Mouse (Mus musculus) lung, postnatal 0 days (tissue): ENCODE measurements at regions not wholly inside any gene's neighbourhood (a gene's known extent, or its start where the extent isn't known, plus 50 kb on each side); places are given as distances from the start of the nearest gene placed in this dataset.

Source experiments
- ATAC-seq: fragments of 200-750 bp; cut with Nextera tagmentation; 2 replicates; pipeline ENCODE4 v1.8.0; 2017; ENCODE audit warnings: moderate library complexity
- DNase-seq: peaks from one replicate; pipeline ENCODE4 v3.0.0-alpha.2; 2016; ENCODE audit warnings: low spot score
- H3K27ac ChIP-seq: fragments of 300-500 bp; sonication (generic); 2 replicates; pipeline ENCODE4 v1.5.1; 2014; ENCODE audit warnings: antibody characterized with exemption, mild to moderate bottlenecking, low read length, mixed read lengths
- H3K27me3 ChIP-seq: fragments of 300-500 bp; sonication (generic); replicated peaks from 2 replicates; pipeline ENCODE4 v1.6.1; 2014; ENCODE audit warnings: low read length, mixed read lengths; ENCODE audit not compliant: insufficient read depth
- H3K36me3 ChIP-seq: fragments of 300-500 bp; sonication (generic); 2 replicates; pipeline ENCODE4 v1.6.1; 2014; ENCODE audit warnings: low read length, mixed read lengths; ENCODE audit not compliant: insufficient read depth
- H3K4me1 ChIP-seq: fragments of 300-500 bp; sonication (generic); 2 replicates; pipeline ENCODE4 v1.6.1; 2014; ENCODE audit warnings: antibody characterized with exemption, low read depth, low read length, mixed read lengths; ENCODE audit not compliant: insufficient read depth
- H3K4me2 ChIP-seq: fragments of 300-500 bp; sonication (generic); replicated peaks from 2 replicates; pipeline ENCODE4 v1.6.1; 2014; ENCODE audit warnings: low read depth, mild to moderate bottlenecking, low read length, moderate library complexity, mixed read lengths
- H3K4me3 ChIP-seq: fragments of 300-500 bp; sonication (generic); 2 replicates; pipeline ENCODE4 v1.5.1; 2014; ENCODE audit warnings: low read depth, low read length
- H3K9ac ChIP-seq: fragments of 300-500 bp; sonication (generic); replicated peaks from 2 replicates; pipeline ENCODE4 v1.6.1; 2014; ENCODE audit warnings: low read depth, mild to moderate bottlenecking
- H3K9me3 ChIP-seq: fragments of 300-500 bp; sonication (generic); 2 replicates; pipeline ENCODE4 v1.6.1; 2016; ENCODE audit warnings: low read length, mixed read lengths
- CTCF ChIP-seq: IDR thresholded peaks from 2 replicates; pipeline ENCODE4 v1.5.1; 2016; ENCODE audit warnings: antibody characterized with exemption, mild to moderate bottlenecking
- EP300 ChIP-seq: IDR thresholded peaks from 2 replicates; pipeline ENCODE4 v1.6.1; 2016; ENCODE audit warnings: antibody characterized with exemption, mild to moderate bottlenecking, control low read depth
- WGBS: fragments of 180-500 bp; shearing (Covaris S2); extraction: QIAGEN DNeasy Blood & Tissue Kit; methylation state at CpG from one replicate; pipeline ENCODE4 v1.1.7; 2014; 5-methylcytosine and 5-hydroxymethylcytosine counted together

GRCm38 (mm10) chr5:29947225-29947624 is 65.7 kb upstream of the Il6 start:
- no peak for DNase-seq
- Histone ChIP-seq H3K27ac (no peak overlapping the region), H3K9ac (no peak overlapping the region), H3K36me3 (no peaks in the 10 kb centered on the region), H3K4me2 (no peak overlapping the region), H3K4me1 (no peaks in the 10 kb centered on the region), H3K4me3 (no peak overlapping the region), H3K9me3 (no peaks in the 10 kb centered on the region), H3K27me3 (no peaks in the 10 kb centered on the region)
- ATAC-seq = no peak
- TF ChIP-seq EP300 (no peak), CTCF (no peak)
- WGBS = 37% methylated on average over 2 of the region's 2 CpGs

GRCm38 (mm10) chr5:29948161-29948560 is 64.8 kb upstream of the Il6 start:
- Histone ChIP-seq H3K36me3 (no peaks in the 10 kb centered on the region), H3K4me2 (no peak overlapping the region), H3K27ac (no peak overlapping the region), H3K4me3 (no peak overlapping the region), H3K9me3 (no peaks in the 10 kb centered on the region), H3K9ac (no peak overlapping the region), H3K4me1 (no peaks in the 10 kb centered on the region), H3K27me3 (no peaks in the 10 kb centered on the region)
- WGBS = 51% methylated on average over 3 of the region's 3 CpGs
- no peak for ATAC-seq
- no peak for TF ChIP-seq CTCF
- TF ChIP-seq EP300 = no peak
- DNase-seq = peak; percentile 15

GRCm38 (mm10) chr5:29950456-29951170 is 62.3 kb upstream of the Il6 start:
- Histone ChIP-seq H3K36me3 (no peaks in the 10 kb centered on the region), H3K27ac (no peak overlapping the region), H3K27me3 (no peaks in the 10 kb centered on the region), H3K4me1 (no peaks in the 10 kb centered on the region), H3K4me3 (no peak overlapping the region), H3K9ac (no peak overlapping the region), H3K9me3 (no peaks in the 10 kb centered on the region), H3K4me2 (no peak overlapping the region)
- DNase-seq (no peak), ATAC-seq (no peak)
- TF ChIP-seq CTCF = no peak
- no peak for TF ChIP-seq EP300
- 80% methylated on average over 5 of the region's 5 CpGs for WGBS

- no peak overlapping the region for H3K4me3 ChIP-seq
- TF ChIP-seq CTCF (no peak), EP300 (no peak)
- H3K4me2 ChIP-seq = no peak overlapping the region
- 61% methylated on average over 7 of the region's 7 CpGs for WGBS
- H3K9me3 ChIP-seq = no peaks in the 10 kb centered on the region
- DNase-seq (no peak), ATAC-seq (no peak)
- H3K9ac ChIP-seq = no peak overlapping the region
- H3K36me3 ChIP-seq = no peaks in the 10 kb centered on the region
- no peaks in the 10 kb centered on the region for H3K27me3 ChIP-seq
- H3K4me1 ChIP-seq = no peaks in the 10 kb centered on the region
- H3K27ac ChIP-seq = no peak overlapping the region
Measured at GRCm38 (mm10) chr5:29951381-29952350, 61.2 kb upstream of the Il6 start.
